Mouse (Mus musculus): Measurements from ENCODE around the gene Fabp2.

DNA sequence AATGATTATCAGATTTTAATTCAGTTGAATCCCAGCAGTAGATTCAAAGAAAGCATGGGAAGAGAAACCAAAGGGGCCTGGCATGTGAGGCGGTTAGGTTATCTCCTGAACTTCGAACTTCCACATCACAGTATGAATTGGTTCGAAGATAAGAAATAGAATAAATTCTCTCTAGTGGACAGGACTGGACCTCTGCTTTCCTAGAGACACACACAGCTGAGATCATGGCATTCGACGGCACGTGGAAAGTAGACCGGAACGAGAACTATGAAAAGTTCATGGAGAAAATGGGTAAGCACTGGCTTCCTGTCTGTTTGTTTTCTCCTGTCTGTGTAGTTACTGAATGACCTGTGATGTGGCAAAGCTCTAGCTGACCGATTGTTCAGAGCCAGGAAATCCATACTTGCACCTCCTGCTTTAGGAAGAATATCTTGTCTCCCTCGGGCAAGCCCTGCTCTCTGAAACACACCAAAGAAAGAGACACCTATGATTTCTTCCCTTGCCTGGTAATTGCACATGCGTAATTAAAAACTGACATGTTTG, 388 bp downstream of the Fabp2 start:
- TF ChIP-seq CTCF (IDR thresholded peaks at IDR 0.05; ENCODE audit: control insufficient read depth, insufficient read depth, insufficient replicate concordance, low read depth, low read length) (no peak), POLR2A (IDR thresholded peaks at IDR 0.05; ENCODE audit: control insufficient read depth, low read depth, low read length) (no peak)

Data from testis, adult 2 months (tissue).